Mouse (Mus musculus) common myeloid progenitor, adult 5-6 weeks (primary cell): Measurements from ENCODE around the gene Akr1c6. TPM values are rescaled to one million over a fixed set of nuclear protein-coding genes. Genes with fewer than 3 reads are reported as not detected.
"Not testable (repeated sequence)": the region's sequence is repeated elsewhere in the genome, so short reads cannot be mapped to it uniquely, and the experiment has no call there.

Experiments
- ATAC-seq: replicated peaks from 2 replicates; pipeline ENCODE4 v1.8.0; 2016; ENCODE audit warnings: low read depth, mild to moderate bottlenecking, moderate TSS enrichment, inconsistent platforms; ENCODE audit not compliant: poor library complexity, severe bottlenecking
- total RNA-seq: library from RNA; stranded (forward); fragments of 200-1000, 187-1606 nt; gene quantifications from 2 replicates; pipeline ENCODE4 v1.2.3, GENCODE M21; 2017

Gene Akr1c6
- not detected in 2 replicates for total RNA-seq

DNA sequence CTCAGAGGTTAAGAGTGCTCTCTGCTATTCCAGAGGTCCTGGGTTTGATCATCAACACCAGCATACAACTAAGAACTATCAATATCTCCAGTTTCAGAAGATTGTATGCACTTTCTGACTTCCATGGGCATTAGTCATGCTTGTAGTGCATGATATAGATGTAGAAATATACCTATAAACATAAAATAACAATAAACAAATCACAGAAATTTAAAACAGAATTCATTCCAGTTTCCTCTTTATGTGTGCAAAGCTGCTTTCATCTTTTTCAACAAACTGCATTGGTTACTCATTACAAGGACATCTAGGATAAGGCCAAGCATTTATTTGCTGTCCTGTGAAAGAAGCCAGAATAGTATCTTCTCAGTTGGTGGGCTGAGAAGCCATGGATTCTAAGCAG is at the start of gene Akr1c6:
Akr1c6 (plus strand) TSS at position 301 of the 400 bp plus-strand sequence.
- ATAC-seq: no peak

DNA sequence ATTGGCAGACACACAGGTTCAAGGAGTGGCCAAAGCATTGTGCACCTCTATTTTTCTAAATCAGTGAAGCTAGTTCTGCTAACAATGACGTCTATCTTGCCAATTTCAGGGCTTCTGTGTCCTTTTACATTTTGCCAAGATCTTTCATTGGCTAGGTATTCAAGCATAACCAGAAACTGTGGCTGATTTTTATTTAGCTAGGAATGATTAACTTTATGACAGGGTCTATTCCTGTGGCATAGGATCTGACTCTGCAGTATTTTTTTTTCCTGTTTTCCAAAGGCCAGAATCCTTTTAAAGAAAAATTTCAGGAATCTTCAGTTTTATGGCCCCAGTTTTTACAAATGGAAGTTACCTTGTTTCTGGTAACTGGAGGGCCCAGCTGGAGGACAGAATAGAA is 49.2 kb upstream of the Akr1c6 start:
- no peak for ATAC-seq

DNA sequence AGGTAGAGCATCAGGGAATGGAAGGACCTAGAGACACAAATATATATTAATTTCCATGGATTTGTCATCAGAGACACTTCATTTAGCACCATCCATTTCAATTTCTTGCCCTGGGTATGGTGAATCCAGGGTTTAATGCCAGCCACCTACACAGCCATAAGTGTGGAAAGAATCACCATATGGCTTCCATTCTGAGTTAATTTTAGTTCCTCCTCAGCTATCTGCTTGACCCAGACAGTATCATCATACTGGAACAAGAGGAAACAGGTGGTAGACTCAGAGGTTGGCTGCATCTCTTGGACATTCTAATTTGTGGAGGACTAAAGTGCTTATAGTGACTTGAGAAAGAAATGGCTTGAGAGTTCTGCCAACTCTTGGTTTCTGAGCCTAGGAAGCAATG is 48.6 kb upstream of the Akr1c6 start:
- no peak for ATAC-seq

DNA sequence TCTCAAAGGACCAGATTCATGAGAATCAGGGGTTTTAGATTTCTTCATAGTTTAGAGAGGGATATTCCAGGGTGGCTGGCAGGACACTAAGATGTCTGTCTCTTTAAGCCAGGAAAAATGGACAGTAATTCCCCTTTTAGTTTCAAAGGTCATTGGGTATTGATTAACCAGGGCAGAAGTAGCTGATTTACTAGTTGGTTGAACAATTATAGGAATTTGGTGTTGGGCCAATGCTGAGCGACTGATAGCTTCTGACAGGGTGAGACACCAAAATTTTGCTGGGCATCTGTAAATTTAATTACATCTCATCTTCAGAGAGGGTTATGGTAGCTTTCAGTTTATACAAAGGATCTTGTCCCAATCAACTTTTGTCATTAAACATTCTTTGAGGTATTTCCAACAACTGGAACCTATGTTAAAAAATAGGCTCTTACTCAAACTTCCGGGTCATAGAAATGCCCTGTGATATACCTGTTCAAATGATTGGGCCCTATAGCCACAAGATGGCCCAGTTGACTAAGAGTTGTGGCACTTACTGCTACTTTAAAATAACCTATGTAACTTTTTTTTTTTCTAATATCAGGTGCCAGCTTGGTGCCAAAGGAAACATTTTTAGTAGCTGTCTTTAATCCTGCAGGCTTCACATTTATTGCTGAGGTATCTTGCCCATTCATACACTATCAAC is 45.2 kb upstream of the Akr1c6 start:
- ATAC-seq: no peak

DNA sequence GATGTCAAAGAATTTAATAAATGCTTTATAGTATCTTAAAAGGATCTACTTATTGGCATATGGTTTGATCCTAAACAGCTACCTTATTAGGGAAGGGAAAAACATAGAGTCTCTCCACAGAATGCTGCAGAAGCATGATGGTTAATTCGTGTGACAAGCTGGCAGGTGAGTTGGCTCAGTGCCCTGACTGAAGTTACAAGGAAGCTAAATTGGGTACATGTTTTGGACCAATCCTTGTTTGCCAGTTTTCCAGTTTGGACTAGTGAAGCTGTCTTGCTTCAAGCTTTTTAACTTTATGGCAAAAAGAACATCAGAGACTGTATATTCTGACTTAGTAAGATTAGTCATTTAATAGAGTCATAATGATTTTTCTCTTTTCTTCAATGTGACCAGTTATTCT is 33.7 kb upstream of the Akr1c6 start:
- ATAC-seq: not testable (repeated sequence)

DNA sequence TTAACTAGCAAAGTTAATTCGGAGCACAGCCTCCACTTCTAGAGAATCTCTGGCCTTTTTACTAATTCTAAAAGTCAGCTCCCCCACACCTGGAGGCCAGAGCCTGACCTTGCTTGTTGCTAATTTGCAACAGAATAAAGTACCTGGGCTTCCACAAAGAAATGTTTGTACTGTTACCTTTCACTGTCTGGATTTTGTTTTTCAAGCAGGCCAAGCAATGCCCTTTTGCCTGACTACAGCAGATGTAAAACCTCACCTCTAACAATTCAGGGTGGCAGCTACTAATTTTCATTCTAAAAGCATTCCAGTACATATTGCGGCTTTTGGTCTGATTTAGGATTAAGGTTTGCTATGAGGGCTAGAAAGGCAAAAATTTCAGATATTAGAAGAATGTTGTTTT is 33.3 kb upstream of the Akr1c6 start:
- ATAC-seq: no peak

DNA sequence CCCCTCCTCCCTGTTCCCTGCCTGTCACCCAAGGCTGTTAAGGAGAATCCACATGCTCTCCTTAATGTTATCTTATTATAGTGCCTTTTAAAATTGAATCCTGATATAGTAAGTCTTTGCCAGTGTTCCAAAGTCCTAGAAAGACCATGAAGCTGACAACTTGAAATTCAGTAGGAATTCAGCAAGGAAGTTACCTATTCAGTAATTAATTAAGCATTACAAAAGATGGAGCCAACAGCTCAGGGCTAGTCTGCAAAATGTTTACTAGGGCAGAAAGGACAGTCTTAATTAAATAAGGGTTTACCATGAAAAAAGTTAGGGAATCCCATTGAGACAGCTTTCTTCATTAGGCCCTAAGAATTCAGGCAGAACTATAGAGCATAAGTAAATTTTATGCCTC is 31.9 kb upstream of the Akr1c6 start:
- no peak for ATAC-seq

DNA sequence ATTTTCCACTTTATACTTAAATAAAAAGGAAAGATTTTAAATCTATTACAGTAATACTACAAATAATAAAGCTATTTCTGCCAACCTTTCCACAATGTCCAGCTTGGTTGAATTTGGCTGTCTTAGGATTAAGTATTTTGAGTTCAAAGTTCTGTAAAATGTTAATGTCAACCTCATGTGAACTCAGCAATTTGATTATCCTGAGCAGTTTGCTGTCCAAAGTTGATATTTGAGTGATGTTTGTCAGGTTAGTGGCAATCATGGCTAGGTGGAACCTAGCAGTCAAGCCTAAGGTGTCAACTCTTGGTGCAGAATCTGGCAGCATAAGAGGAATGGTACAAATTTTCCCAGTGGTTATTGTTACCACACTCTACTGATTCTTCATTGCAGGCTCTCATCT is 29.4 kb upstream of the Akr1c6 start:
- ATAC-seq: no peak

DNA sequence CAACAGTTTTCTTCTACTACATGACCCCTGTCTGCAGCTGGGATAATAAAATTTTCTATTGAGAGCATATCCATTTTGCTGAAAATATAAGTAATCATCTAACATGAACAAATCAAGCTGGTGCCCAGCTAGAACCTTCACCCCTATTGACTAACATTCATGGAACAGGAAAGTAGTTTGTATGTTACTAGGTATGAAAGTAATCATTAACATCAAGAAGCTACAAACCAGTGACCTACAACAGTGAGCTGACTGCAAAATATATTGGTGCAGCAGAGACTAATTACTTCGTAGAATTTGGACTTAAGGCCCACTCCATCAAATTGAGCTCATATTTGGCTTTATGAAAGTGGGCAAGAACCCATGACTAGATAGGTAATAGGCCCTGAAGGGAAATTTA is 27.3 kb upstream of the Akr1c6 start:
- no peak for ATAC-seq

DNA sequence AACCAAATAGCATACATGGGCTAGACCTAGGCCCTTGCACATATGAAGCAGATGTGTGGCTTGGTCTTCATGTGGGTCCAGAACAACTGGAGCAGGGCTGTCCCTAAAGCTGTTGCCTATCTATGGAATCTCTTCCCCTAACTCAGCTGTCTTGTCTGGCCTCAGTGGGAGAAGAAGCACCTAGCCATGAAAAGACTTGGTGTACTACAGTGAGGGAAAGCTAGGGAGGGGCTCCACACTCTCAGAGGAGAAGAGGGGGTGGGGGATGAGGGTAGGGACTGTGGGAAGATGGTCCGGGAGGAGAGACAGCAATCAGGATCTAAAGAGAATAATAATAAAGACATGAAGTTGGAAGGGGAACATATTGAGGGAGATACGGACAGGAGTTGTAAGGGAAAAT is 5.5 kb upstream of the Akr1c6 start:
- ATAC-seq: no peak

DNA sequence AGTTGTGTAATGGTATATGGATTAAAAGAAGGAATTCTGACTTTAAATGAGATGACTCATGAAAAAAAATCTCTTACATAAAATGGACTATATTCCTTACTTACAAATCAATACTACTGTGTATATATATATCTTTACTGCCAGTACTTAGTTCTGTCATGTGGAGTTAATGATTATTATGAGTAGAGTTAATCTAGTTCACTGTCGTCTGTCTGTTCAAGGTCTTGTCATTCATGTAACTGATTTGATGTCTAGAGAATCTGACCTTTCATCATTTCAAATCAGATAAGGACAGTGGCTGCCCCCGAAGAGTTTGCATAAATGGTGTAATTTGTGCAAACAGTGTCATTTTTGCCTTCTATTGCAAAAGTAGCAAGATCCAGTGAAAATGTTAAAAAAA is 5.1 kb upstream of the Akr1c6 start:
- no peak for ATAC-seq

DNA sequence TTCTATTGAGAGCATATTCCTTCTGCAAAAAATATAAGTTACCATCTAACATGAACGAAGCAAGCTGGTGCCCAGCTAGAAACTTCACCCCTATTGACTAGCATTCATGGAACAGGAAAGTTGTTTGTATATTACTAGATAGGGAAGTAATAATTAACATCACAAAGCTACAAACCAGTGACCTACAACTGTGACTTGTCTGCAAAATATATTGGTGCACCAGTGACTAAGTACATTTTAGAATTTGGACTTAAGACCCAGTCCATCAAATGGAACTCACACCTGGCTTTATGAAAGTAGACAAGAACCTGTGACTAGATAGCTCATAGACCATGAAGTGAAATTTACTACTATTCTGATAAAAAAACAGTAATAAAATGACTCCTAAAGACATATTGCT is 3.0 kb upstream of the Akr1c6 start:
- no peak for ATAC-seq

DNA sequence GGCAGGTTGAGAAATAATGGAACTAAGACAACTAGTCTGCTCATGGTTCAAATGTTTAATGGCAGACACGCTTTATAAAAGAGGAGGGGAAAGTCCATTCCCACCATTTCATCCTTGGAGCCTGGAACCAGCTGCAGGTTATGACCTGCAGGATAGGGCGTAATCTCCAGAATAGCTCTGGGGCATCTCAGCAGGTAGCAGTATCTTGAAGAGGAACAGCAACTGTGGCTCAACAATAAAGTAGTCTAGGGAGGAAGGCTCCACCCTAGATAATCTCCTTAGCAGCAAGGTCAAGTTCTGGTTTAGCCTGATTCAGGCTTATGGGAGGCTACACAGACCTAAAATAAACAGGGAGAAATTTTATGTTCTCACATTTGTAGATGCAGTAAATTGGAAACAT is 31.5 kb downstream of the Akr1c6 start:
- no peak for ATAC-seq

DNA sequence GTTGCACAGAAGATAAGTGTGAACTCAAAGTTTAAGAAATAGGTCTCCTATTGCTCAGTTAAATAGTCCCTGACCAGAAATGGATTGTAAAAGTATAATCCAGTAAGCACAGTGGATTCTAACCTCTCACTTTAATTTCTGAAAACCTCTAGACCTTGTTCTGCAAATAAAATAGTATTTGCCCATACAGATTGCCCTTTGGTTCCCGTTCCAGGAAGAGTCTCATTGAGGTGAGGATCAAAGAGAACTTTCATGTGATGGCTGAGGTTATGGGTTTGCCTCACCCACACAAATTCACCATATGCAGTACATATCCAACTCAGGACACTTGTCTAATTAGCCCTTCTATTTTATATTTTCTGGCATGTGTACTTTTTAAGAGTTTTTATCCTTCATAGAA is 33.8 kb downstream of the Akr1c6 start:
- no peak for ATAC-seq

Other genes with a start within 250 kb of the Akr1c6 start
- 37.3 and 50.4 TPM in 2 replicates for gene Akr1c13, start 243.2 kb upstream of the Akr1c6 start, total RNA-seq
- gene Akr1c19, start 205.6 kb upstream of the Akr1c6 start, total RNA-seq: not detected in 2 replicates
- gene Akr1c12, start 154.9 kb upstream of the Akr1c6 start, total RNA-seq: 3.9 and 6.8 TPM in 2 replicates
- gene Akr1c20, start 89.0 kb downstream of the Akr1c6 start, total RNA-seq: not detected in 2 replicates
- gene Akr1c21, start 139.8 kb downstream of the Akr1c6 start, total RNA-seq: not detected in 2 replicates
- 15.5 and 25.6 TPM in 2 replicates for gene Akr1e1, start 174.9 kb downstream of the Akr1c6 start, total RNA-seq